Mouse (Mus musculus) heart, postnatal 0 days (tissue): ENCODE results near the gene 1810010H24Rik. TPM values are rescaled to one million over a fixed set of nuclear protein-coding genes. Genes with fewer than 3 reads are reported as not detected.

ENCODE experiments used
- ATAC-seq: fragments of 200-750 bp; cut with Nextera tagmentation; 2 replicates; pipeline ENCODE4 v1.8.0; 2017; ENCODE audit warnings: low read depth, moderate number of reproducible peaks, moderate library complexity; ENCODE audit not compliant: insufficient read depth
- DNase-seq: peaks from one replicate; pipeline ENCODE4 v3.0.0-alpha.2; 2016; ENCODE audit warnings: low spot score
- H3K27ac ChIP-seq: fragments of 300-500 bp; sonication (generic); 2 replicates; pipeline ENCODE4 v1.5.1; 2014; ENCODE audit warnings: low read depth, mild to moderate bottlenecking
- H3K27me3 ChIP-seq: fragments of 300-500 bp; sonication (generic); 2 replicates; pipeline ENCODE4 v1.6.1; 2014; ENCODE audit warnings: low read length, mixed read lengths; ENCODE audit not compliant: control insufficient read depth, insufficient read depth
- H3K36me3 ChIP-seq: fragments of 300-500 bp; sonication (generic); replicated peaks from 2 replicates; pipeline ENCODE4 v1.6.1; 2014; ENCODE audit warnings: low read length, mixed read lengths; ENCODE audit not compliant: control insufficient read depth, insufficient read depth
- H3K4me1 ChIP-seq: fragments of 300-500 bp; sonication (generic); 2 replicates; pipeline ENCODE4 v1.6.1; 2014; ENCODE audit warnings: antibody characterized with exemption; ENCODE audit not compliant: control insufficient read depth, insufficient read depth
- H3K4me2 ChIP-seq: fragments of 300-500 bp; sonication (generic); 2 replicates; pipeline ENCODE4 v1.6.1; 2014; ENCODE audit warnings: low read depth, mild to moderate bottlenecking, low read length, moderate library complexity
- H3K4me3 ChIP-seq: fragments of 300-500 bp; sonication (generic); 2 replicates; pipeline ENCODE4 v1.5.1; 2014; ENCODE audit warnings: low read depth, low read length
- H3K9ac ChIP-seq: fragments of 300-500 bp; sonication (generic); replicated peaks from 2 replicates; pipeline ENCODE4 v1.6.1; 2014; ENCODE audit warnings: low read depth, low read length, mixed read lengths
- H3K9me3 ChIP-seq: fragments of 300-500 bp; sonication (generic); replicated peaks from 2 replicates; pipeline ENCODE4 v1.6.1; 2016; ENCODE audit warnings: low read length; ENCODE audit not compliant: control insufficient read depth
- CTCF ChIP-seq: IDR thresholded peaks from 2 replicates; pipeline ENCODE4 v1.5.1; 2016; ENCODE audit warnings: antibody characterized with exemption, control low read depth, low read depth
- EP300 ChIP-seq: IDR thresholded peaks from 2 replicates; pipeline ENCODE4 v1.6.1; 2016; ENCODE audit warnings: antibody characterized with exemption, low read depth
- WGBS: fragments of 180-500 bp; shearing (Covaris S2); extraction: QIAGEN DNeasy Blood & Tissue Kit; methylation state at CpG from one replicate; pipeline ENCODE4 v1.1.7; 2014; 5-methylcytosine and 5-hydroxymethylcytosine counted together
- polyA plus RNA-seq: library from polyadenylated mRNA; unstranded; fragments of >200 nt; fragmentation: Nextera tagmentation; extraction: Ambion mirVana; gene quantifications from 2 replicates; pipeline ENCODE4 v1.2.1, GENCODE M21; 2015
- total RNA-seq: library from RNA; depleted of rRNA; stranded (reverse); fragments of >200 nt; gene quantifications from 2 replicates; pipeline ENCODE4 v1.2.3, GENCODE M21; 2014; ENCODE audit warnings: low replicate concordance

The 1810010H24Rik gene
- total and polyA plus RNA-seq, 2 experiments from 2014 or later = 1.7 to 2.6 TPM

GRCm38 (mm10) chr11:107024406-107024805 is 1.1 kb upstream of the 1810010H24Rik start:
- no peaks in the 10 kb centered on the region for H3K9me3 ChIP-seq
- no peak overlapping the region for H3K27ac ChIP-seq
- H3K36me3 ChIP-seq = no peaks in the 10 kb centered on the region
- no peak for DNase-seq
- 57% methylated on average over 4 of the region's 4 CpGs for WGBS
- H3K4me3 ChIP-seq = no peak overlapping the region
- H3K9ac ChIP-seq = no peak overlapping the region
- ATAC-seq = no peak
- peaks cover 4% of the 10 kb centered on the region; the same call in 1 of the 2 replicates for H3K27me3 ChIP-seq
- H3K4me2 ChIP-seq = no peak overlapping the region
- peaks cover 13% of the 10 kb centered on the region; the same call in 1 of the 2 replicates for H3K4me1 ChIP-seq
- TF ChIP-seq CTCF (no peak), EP300 (no peak)

DNA sequence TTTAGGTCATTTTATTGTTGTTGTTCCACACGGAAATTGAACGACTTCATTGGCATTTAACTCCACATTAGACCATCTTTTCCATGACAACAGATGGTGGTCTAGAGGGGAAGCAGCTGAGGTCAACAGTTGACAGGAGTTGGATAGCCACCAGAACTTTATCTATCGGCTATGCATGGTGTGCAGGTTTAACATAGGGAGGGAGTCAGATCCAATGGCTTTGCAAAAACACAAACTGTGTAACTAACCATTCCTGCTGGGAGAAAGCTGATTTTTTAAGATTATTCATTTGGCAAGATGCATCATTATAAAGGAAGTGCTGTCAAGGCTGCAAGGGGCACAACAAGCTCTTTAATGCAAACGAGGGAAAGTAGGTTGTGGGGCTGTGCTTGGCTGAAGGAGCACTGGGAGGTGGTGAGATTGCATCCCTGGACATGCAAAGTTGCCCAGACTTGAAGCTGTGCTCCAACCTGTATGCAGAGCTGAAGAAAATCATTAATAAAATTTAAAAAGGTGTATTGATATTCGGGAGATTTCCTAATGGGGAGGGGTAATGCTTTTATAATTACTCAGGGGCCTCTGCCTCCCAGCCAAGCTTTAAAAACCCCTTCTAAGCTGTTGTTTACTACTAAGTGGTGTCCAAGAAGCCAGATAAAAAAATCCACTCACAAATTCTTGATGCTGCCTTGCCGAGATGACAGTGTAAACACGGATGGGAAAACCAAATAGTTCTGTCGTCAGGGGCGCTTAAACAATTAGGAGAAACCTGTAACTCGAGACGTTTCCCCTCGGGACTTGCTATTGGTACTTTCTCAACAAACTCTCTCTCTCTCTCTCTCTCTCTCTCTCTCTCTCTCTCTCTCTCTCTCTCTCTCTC is 1.3 kb downstream of the 1810010H24Rik start:
- ATAC-seq = no peak
- Histone ChIP-seq H3K27ac (0 out of 2 replicates have a peak overlapping the region, but pooled peaks have one; percentile 25), H3K27me3 (peaks cover 4% of the 10 kb centered on the region; the same call in 1 of the 2 replicates), H3K9me3 (no peaks in the 10 kb centered on the region), H3K4me2 (peak overlapping the region; percentile 84), H3K9ac (no peak overlapping the region), H3K4me1 (peaks cover 13% of the 10 kb centered on the region; the same call in 1 of the 2 replicates), H3K36me3 (no peaks in the 10 kb centered on the region), H3K4me3 (peak overlapping the region; percentile 63)
- TF ChIP-seq EP300 = no peak
- no peak for TF ChIP-seq CTCF
- WGBS = 16% methylated on average over 12 of the region's 12 CpGs
- DNase-seq = no peak

- Histone ChIP-seq H3K27me3 (peaks cover 4% of the 10 kb centered on the region; the same call in 1 of the 2 replicates), H3K9me3 (no peaks in the 10 kb centered on the region), H3K27ac (peak overlapping the region; percentile 80), H3K4me3 (peak overlapping the region; percentile 63), H3K4me2 (peak overlapping the region; percentile 84), H3K9ac (peak overlapping the region; percentile 59), H3K36me3 (no peaks in the 10 kb centered on the region), H3K4me1 (peaks cover 13% of the 10 kb centered on the region; the same call in 1 of the 2 replicates)
- no peak for TF ChIP-seq CTCF
- no peak for TF ChIP-seq EP300
- peak; percentile 89 for ATAC-seq
- DNase-seq = peak; percentile 88
- under 1% methylated on average over 87 of the region's 107 CpGs for WGBS
Observed at GRCm38 (mm10) chr11:107027431-107028274, 2.2 kb downstream of the 1810010H24Rik start.

- Histone ChIP-seq H3K4me1 (peaks cover 13% of the 10 kb centered on the region; the same call in 1 of the 2 replicates), H3K4me2 (peak overlapping the region; percentile 84), H3K4me3 (peak overlapping the region; percentile 63), H3K9ac (peak overlapping the region; percentile 59), H3K36me3 (0 out of 2 replicates have a peak, but pooled peaks cover 3% of the 10 kb centered on the region), H3K27ac (peak overlapping the region; percentile 80), H3K9me3 (no peaks in the 10 kb centered on the region), H3K27me3 (peaks cover 4% of the 10 kb centered on the region; the same call in 1 of the 2 replicates)
- DNase-seq = no peak
- ATAC-seq = peak; percentile 42; the same call in 1 of the 2 replicates
- WGBS = 3% methylated on average over 29 of the region's 29 CpGs
- TF ChIP-seq CTCF (no peak), EP300 (no peak)
Observed at GRCm38 (mm10) chr11:107028275-107028618, 2.8 kb downstream of the 1810010H24Rik start.

GRCm38 (mm10) chr11:107028754-107029153 is 3.3 kb downstream of the 1810010H24Rik start:
- peak overlapping the region; percentile 84 for H3K4me2 ChIP-seq
- 69% methylated on average over 6 of the region's 6 CpGs for WGBS
- peak overlapping the region; percentile 63 for H3K4me3 ChIP-seq
- 0 out of 2 replicates have a peak, but pooled peaks cover 4% of the 10 kb centered on the region for H3K27me3 ChIP-seq
- no peak for TF ChIP-seq CTCF
- peaks cover 13% of the 10 kb centered on the region; the same call in 1 of the 2 replicates for H3K4me1 ChIP-seq
- H3K9ac ChIP-seq = peak overlapping the region; percentile 59; the same call in 1 of the 2 replicates
- no peak for ATAC-seq
- no peak for DNase-seq
- 0 out of 2 replicates have a peak, but pooled peaks cover 3% of the 10 kb centered on the region for H3K36me3 ChIP-seq
- H3K27ac ChIP-seq = peak overlapping the region; percentile 80
- H3K9me3 ChIP-seq = no peaks in the 10 kb centered on the region
